Mouse (Mus musculus) myocyte (in vitro differentiated cells): ENCODE data around the gene Wdfy1.
A peak's percentile ranks its signal among the peaks of the same experiment; 100 is the strongest.

Experiments used
- POLR2A ChIP-seq: IDR thresholded peaks from one replicate; pipeline ENCODE4 v1.6.1; 2011; ENCODE audit warnings: low read depth, mild to moderate bottlenecking, control low read depth, moderate library complexity; ENCODE audit not compliant: insufficient read length
- USF1 ChIP-seq: IDR thresholded peaks from one replicate; pipeline ENCODE4 v1.6.1; 2011; ENCODE audit warnings: low read depth, mild to moderate bottlenecking, control low read depth, moderate library complexity

DNA sequence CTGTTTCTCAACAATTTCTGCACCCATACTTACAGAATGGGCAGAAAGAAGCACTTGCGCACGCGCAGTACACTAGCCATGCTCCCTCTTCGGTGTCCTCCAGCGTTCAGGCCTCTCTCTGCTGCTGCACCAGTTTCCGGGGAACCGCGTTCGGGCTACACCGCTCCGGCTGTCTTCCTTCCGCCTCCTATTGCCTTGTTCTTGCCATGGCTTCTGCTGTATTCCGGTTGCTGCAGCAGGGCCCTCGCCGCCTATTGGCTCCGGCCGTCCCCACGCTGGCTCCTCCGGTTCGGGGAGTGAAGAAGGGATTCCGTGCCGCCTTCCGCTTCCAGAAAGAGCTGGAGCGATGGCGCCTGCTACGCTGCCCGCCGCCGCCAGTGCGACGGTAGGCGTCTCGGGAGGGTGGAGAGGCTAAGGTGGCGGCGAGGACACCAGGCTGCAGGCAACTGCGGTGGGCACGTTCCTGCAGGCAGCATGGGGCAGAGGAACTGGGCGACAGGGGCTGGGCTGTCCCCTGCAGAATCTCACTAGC is at the start of gene Wdfy1, which contains the start of gene Mrpl44:
- peak; percentile 65 for TF ChIP-seq POLR2A
- TF ChIP-seq USF1 = no peak
